Mouse (Mus musculus): Measurements from ENCODE around the gene Ube2o. TPM values are rescaled to one million over a fixed set of nuclear protein-coding genes. Genes with fewer than 3 reads are reported as not detected.

Ube2o gene
- polyA plus RNA-seq, 1 experiment from 2014 or later = 15.5 TPM

GRCm38 (mm10) chr11:116505573-116505972 is 75.7 kb downstream of the Ube2o start:
- WGBS = 76% methylated on average over 5 of the region's 5 CpGs
- no peak for ATAC-seq

GRCm38 (mm10) chr11:116504516-116504915 is 76.7 kb downstream of the Ube2o start:
- WGBS = 87% methylated on average over 17 of the region's 17 CpGs

More at GRCm38 (mm10) chr11:116505573-116505972, 75.7 kb downstream of the Ube2o start:
- Histone ChIP-seq H3K27ac (ENCODE audit: low read length) (no peak overlapping the region), H3K9me3 (replicated peaks; ENCODE audit: control insufficient read depth, low read length, poor library complexity, severe bottlenecking) (no peaks in the 10 kb centered on the region), H3K27me3 (ENCODE audit: control insufficient read depth, insufficient read depth, low read depth, low read length) (no peaks in the 10 kb centered on the region), H3K4me1 (ENCODE audit: control insufficient read depth, insufficient read depth, low read length) (no peaks in the 10 kb centered on the region), H3K36me3 (ENCODE audit: control insufficient read depth, insufficient read depth, low read length) (no peaks in the 10 kb centered on the region), H3K9ac (ENCODE audit: low read depth, low read length) (no peak overlapping the region), H3K4me3 (ENCODE audit: low read depth, low read length) (no peak overlapping the region), H3K4me2 (ENCODE audit: low read length) (no peak overlapping the region)

GRCm38 (mm10) chr11:116501005-116501746 is 80.1 kb downstream of the Ube2o start:
- Histone ChIP-seq H3K4me2 (ENCODE audit: low read length) (no peak overlapping the region), H3K4me3 (ENCODE audit: low read depth, low read length) (no peak overlapping the region), H3K27ac (ENCODE audit: low read length) (no peak overlapping the region), H3K9ac (ENCODE audit: low read depth, low read length) (0 out of 2 replicates have a peak overlapping the region, but pooled peaks have one; percentile 4), H3K27me3 (ENCODE audit: control insufficient read depth, insufficient read depth, low read depth, low read length) (no peaks in the 10 kb centered on the region), H3K36me3 (ENCODE audit: control insufficient read depth, insufficient read depth, low read length) (no peaks in the 10 kb centered on the region), H3K9me3 (replicated peaks; ENCODE audit: control insufficient read depth, low read length, poor library complexity, severe bottlenecking) (no peaks in the 10 kb centered on the region), H3K4me1 (ENCODE audit: control insufficient read depth, insufficient read depth, low read length) (no peaks in the 10 kb centered on the region)
- ATAC-seq = no peak
- WGBS = 26% methylated on average over 7 of the region's 7 CpGs

More at GRCm38 (mm10) chr11:116504516-116504915, 76.7 kb downstream of the Ube2o start:
- Histone ChIP-seq H3K4me2 (ENCODE audit: low read length) (no peak overlapping the region), H3K9ac (ENCODE audit: low read depth, low read length) (no peak overlapping the region), H3K36me3 (ENCODE audit: control insufficient read depth, insufficient read depth, low read length) (no peaks in the 10 kb centered on the region), H3K27me3 (ENCODE audit: control insufficient read depth, insufficient read depth, low read depth, low read length) (no peaks in the 10 kb centered on the region), H3K4me1 (ENCODE audit: control insufficient read depth, insufficient read depth, low read length) (no peaks in the 10 kb centered on the region), H3K4me3 (ENCODE audit: low read depth, low read length) (no peak overlapping the region), H3K27ac (ENCODE audit: low read length) (no peak overlapping the region), H3K9me3 (replicated peaks; ENCODE audit: control insufficient read depth, low read length, poor library complexity, severe bottlenecking) (no peaks in the 10 kb centered on the region)
- ATAC-seq = no peak

- Histone ChIP-seq H3K9ac (ENCODE audit: low read depth, low read length) (no peak overlapping the region), H3K27me3 (ENCODE audit: control insufficient read depth, insufficient read depth, low read depth, low read length) (no peaks in the 10 kb centered on the region)
These were observed 82.2 kb downstream of the Ube2o start for GRCm38 (mm10) chr11:116499018-116499417.

GRCm38 (mm10) chr11:116498596-116498995 is 82.7 kb downstream of the Ube2o start:
- no peak for ATAC-seq
- Histone ChIP-seq H3K4me2 (ENCODE audit: low read length) (peak overlapping the region; percentile 45), H3K9ac (ENCODE audit: low read depth, low read length) (peak overlapping the region; percentile 15; the same call in 1 of the 2 replicates), H3K27me3 (ENCODE audit: control insufficient read depth, insufficient read depth, low read depth, low read length) (no peaks in the 10 kb centered on the region), H3K36me3 (ENCODE audit: control insufficient read depth, insufficient read depth, low read length) (no peaks in the 10 kb centered on the region), H3K4me1 (ENCODE audit: control insufficient read depth, insufficient read depth, low read length) (0 out of 2 replicates have a peak, but pooled peaks cover 2% of the 10 kb centered on the region), H3K4me3 (ENCODE audit: low read depth, low read length) (peak overlapping the region; percentile 21; the same call in 1 of the 2 replicates), H3K9me3 (replicated peaks; ENCODE audit: control insufficient read depth, low read length, poor library complexity, severe bottlenecking) (no peaks in the 10 kb centered on the region), H3K27ac (ENCODE audit: low read length) (no peak overlapping the region)
- WGBS = 29% methylated on average over 32 of the region's 34 CpGs

More at GRCm38 (mm10) chr11:116499018-116499417, 82.2 kb downstream of the Ube2o start:
- no peak for ATAC-seq
- Histone ChIP-seq H3K9me3 (replicated peaks; ENCODE audit: control insufficient read depth, low read length, poor library complexity, severe bottlenecking) (no peaks in the 10 kb centered on the region), H3K4me1 (ENCODE audit: control insufficient read depth, insufficient read depth, low read length) (0 out of 2 replicates have a peak, but pooled peaks cover 2% of the 10 kb centered on the region), H3K27ac (ENCODE audit: low read length) (no peak overlapping the region), H3K36me3 (ENCODE audit: control insufficient read depth, insufficient read depth, low read length) (no peaks in the 10 kb centered on the region), H3K4me3 (ENCODE audit: low read depth, low read length) (no peak overlapping the region), H3K4me2 (ENCODE audit: low read length) (no peak overlapping the region)
- WGBS = 49% methylated on average over 6 of the region's 6 CpGs

- no peaks in the 10 kb centered on the region for H3K36me3 ChIP-seq (ENCODE audit: control insufficient read depth, insufficient read depth, low read length)
- no peak overlapping the region for H3K4me2 ChIP-seq (ENCODE audit: low read length)
- H3K9me3 ChIP-seq (replicated peaks; ENCODE audit: control insufficient read depth, low read length, poor library complexity, severe bottlenecking) = no peaks in the 10 kb centered on the region
- no peaks in the 10 kb centered on the region for H3K27me3 ChIP-seq (ENCODE audit: control insufficient read depth, insufficient read depth, low read depth, low read length)
- 89% methylated on average over 4 of the region's 4 CpGs for WGBS
- 0 out of 2 replicates have a peak, but pooled peaks cover 2% of the 10 kb centered on the region for H3K4me1 ChIP-seq (ENCODE audit: control insufficient read depth, insufficient read depth, low read length)
- H3K4me3 ChIP-seq (ENCODE audit: low read depth, low read length) = no peak overlapping the region
- no peak overlapping the region for H3K9ac ChIP-seq (ENCODE audit: low read depth, low read length)
- no peak overlapping the region for H3K27ac ChIP-seq (ENCODE audit: low read length)
- no peak for ATAC-seq
These were observed 83.9 kb downstream of the Ube2o start for GRCm38 (mm10) chr11:116497313-116497712.

GRCm38 (mm10) chr11:116494474-116495174 is 86.6 kb downstream of the Ube2o start:
- H3K4me3 ChIP-seq (ENCODE audit: low read depth, low read length) = no peak overlapping the region
- H3K27ac ChIP-seq (ENCODE audit: low read length) = no peak overlapping the region
- WGBS = 45% methylated on average over 13 of the region's 13 CpGs
- H3K27me3 ChIP-seq (ENCODE audit: control insufficient read depth, insufficient read depth, low read depth, low read length) = no peaks in the 10 kb centered on the region
- no peak for ATAC-seq
- no peaks in the 10 kb centered on the region for H3K9me3 ChIP-seq (replicated peaks; ENCODE audit: control insufficient read depth, low read length, poor library complexity, severe bottlenecking)
- no peaks in the 10 kb centered on the region for H3K36me3 ChIP-seq (ENCODE audit: control insufficient read depth, insufficient read depth, low read length)
- H3K9ac ChIP-seq (ENCODE audit: low read depth, low read length) = no peak overlapping the region
- H3K4me2 ChIP-seq (ENCODE audit: low read length) = no peak overlapping the region
- H3K4me1 ChIP-seq (ENCODE audit: control insufficient read depth, insufficient read depth, low read length) = peaks cover 6% of the 10 kb centered on the region

- H3K4me3 ChIP-seq (ENCODE audit: low read depth, low read length) = no peak within 1 kb of the TSS
- H3K9ac ChIP-seq (ENCODE audit: low read depth, low read length) = no peak within 1 kb of the TSS
- H3K4me2 ChIP-seq (ENCODE audit: low read length) = no peak within 1 kb of the TSS
- no peaks in the 10 kb centered on the region for H3K9me3 ChIP-seq (replicated peaks; ENCODE audit: control insufficient read depth, low read length, poor library complexity, severe bottlenecking)
- whole genome bisulfite sequencing = 27% methylated on average over 4 of the region's 4 CpGs
- no peaks in the 10 kb centered on the region for H3K36me3 ChIP-seq (ENCODE audit: control insufficient read depth, insufficient read depth, low read length)
- H3K27ac ChIP-seq (ENCODE audit: low read length) = no peak within 1 kb of the TSS
- H3K4me1 ChIP-seq (ENCODE audit: control insufficient read depth, insufficient read depth, low read length) = peaks cover 10% of the 10 kb centered on the region
- no peaks in the 10 kb centered on the region for H3K27me3 ChIP-seq (ENCODE audit: control insufficient read depth, insufficient read depth, low read depth, low read length)
- no peak for ATAC-seq
These were observed 87.4 kb downstream of the Ube2o start, which contains the start of gene Prpsap1 for GRCm38 (mm10) chr11:116493795-116494252. Gene Prpsap1, minus strand, starts transcription at chr11:116494202.

GRCm38 (mm10) chr11:116493191-116493590 is 88.1 kb downstream of the Ube2o start:
- Histone ChIP-seq H3K27me3 (ENCODE audit: control insufficient read depth, insufficient read depth, low read depth, low read length) (no peaks in the 10 kb centered on the region), H3K27ac (ENCODE audit: low read length) (no peak overlapping the region), H3K4me3 (ENCODE audit: low read depth, low read length) (no peak overlapping the region), H3K4me1 (ENCODE audit: control insufficient read depth, insufficient read depth, low read length) (peaks cover 12% of the 10 kb centered on the region), H3K9ac (ENCODE audit: low read depth, low read length) (no peak overlapping the region), H3K36me3 (ENCODE audit: control insufficient read depth, insufficient read depth, low read length) (no peaks in the 10 kb centered on the region), H3K4me2 (ENCODE audit: low read length) (no peak overlapping the region), H3K9me3 (replicated peaks; ENCODE audit: control insufficient read depth, low read length, poor library complexity, severe bottlenecking) (no peaks in the 10 kb centered on the region)
- ATAC-seq = no peak
- WGBS = 87% methylated on average over 5 of the region's 5 CpGs

Data from midbrain, embryonic 16.5 days (tissue).